Mouse (Mus musculus): ENCODE results near the gene Gm4131.

DNA sequence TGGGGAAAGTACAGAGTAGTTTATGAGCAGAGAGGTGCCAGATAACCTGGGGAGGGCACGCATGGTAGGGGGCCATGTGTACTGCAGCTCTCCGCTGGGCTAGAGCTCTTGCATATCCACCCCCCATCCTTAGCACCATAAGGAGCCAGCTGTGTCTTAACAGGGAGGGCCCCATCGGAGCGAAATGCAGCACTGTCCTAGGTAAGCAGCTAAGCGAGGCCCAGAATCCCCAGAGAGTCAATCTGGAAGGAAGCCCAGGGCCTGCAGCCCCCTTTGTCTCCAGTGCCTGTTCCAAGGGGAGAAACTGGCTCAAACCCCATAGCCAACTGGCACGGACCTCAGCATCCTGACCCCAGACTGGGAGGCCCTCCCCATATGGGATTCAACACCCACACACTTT, 87.3 kb downstream of the Gm4131 start:
- TF ChIP-seq CTCF (IDR thresholded peaks at IDR 0.05; ENCODE audit: low read depth) = no peak
- no peak for TF ChIP-seq EP300 (IDR thresholded peaks at IDR 0.05; ENCODE audit: low read depth)

Data from heart, postnatal 0 days (tissue).